Mouse (Mus musculus) midbrain, embryonic 11.5 days (tissue): ENCODE measurements around the gene 9530077C05Rik. TPM values are rescaled to one million over a fixed set of nuclear protein-coding genes. Genes with fewer than 3 reads are reported as not detected.

ENCODE experiments used
- ATAC-seq: fragments of 200-750 bp; cut with Nextera tagmentation; 2 replicates; pipeline ENCODE4 v1.8.0; 2017; ENCODE audit warnings: moderate TSS enrichment, moderate library complexity; ENCODE audit not compliant: low FRiP score
- DNase-seq: peaks from one replicate; pipeline ENCODE4 v3.0.0; 2015; ENCODE audit warnings: low spot score; ENCODE audit errors: missing footprints
- H3K27ac ChIP-seq: fragments of 300-500 bp; sonication (generic); 2 replicates; pipeline ENCODE4 v1.5.1; 2014; ENCODE audit warnings: low read depth, low read length
- H3K27me3 ChIP-seq: fragments of 300-500 bp; sonication (generic); 2 replicates; pipeline ENCODE4 v1.6.1; 2014; ENCODE audit warnings: mild to moderate bottlenecking, low read length, moderate library complexity, mixed read lengths; ENCODE audit not compliant: control insufficient read depth, insufficient read depth
- H3K36me3 ChIP-seq: fragments of 300-500 bp; sonication (generic); 2 replicates; pipeline ENCODE4 v1.6.1; 2014; ENCODE audit warnings: mild to moderate bottlenecking, low read length, moderate library complexity, mixed read lengths; ENCODE audit not compliant: control insufficient read depth, insufficient read depth
- H3K4me1 ChIP-seq: fragments of 300-500 bp; sonication (generic); 2 replicates; pipeline ENCODE4 v1.6.1; 2014; ENCODE audit warnings: low read length; ENCODE audit not compliant: control insufficient read depth, insufficient read depth
- H3K4me2 ChIP-seq: fragments of 300-500 bp; sonication (generic); 2 replicates; pipeline ENCODE4 v1.6.1; 2014; ENCODE audit warnings: mild to moderate bottlenecking, moderate library complexity
- H3K4me3 ChIP-seq: fragments of 300-500 bp; sonication (generic); 2 replicates; pipeline ENCODE4 v1.5.1; 2014; ENCODE audit warnings: low read depth, low read length
- H3K9ac ChIP-seq: fragments of 300-500 bp; sonication (generic); 2 replicates; pipeline ENCODE4 v1.6.1; 2014; ENCODE audit warnings: low read length
- H3K9me3 ChIP-seq: fragments of 300-500 bp; sonication (generic); 2 replicates; pipeline ENCODE4 v1.6.1; 2016; ENCODE audit warnings: low read length; ENCODE audit not compliant: control insufficient read depth
- WGBS: fragments of 180-500 bp; shearing (Covaris S2); extraction: QIAGEN DNeasy Blood & Tissue Kit; methylation state at CpG from one replicate; pipeline ENCODE4 v1.1.7; 2014; 5-methylcytosine and 5-hydroxymethylcytosine counted together
- polyA plus RNA-seq: library from polyadenylated mRNA; unstranded; fragments of >200 nt; fragmentation: Nextera tagmentation; extraction: Ambion mirVana; gene quantifications from 2 replicates; pipeline ENCODE4 v1.2.1, GENCODE M21; 2014

The 9530077C05Rik gene
- polyA plus RNA-seq, 1 experiment from 2014 or later = 11.1 TPM

- peak; percentile 87 for DNase-seq
Measured at GRCm38 (mm10) chr9:22476265-22476664, 65.0 kb downstream of the 9530077C05Rik start.

GRCm38 (mm10) chr9:22478946-22479345, 67.6 kb downstream of the 9530077C05Rik start:
- WGBS = 88% methylated on average over 8 of the region's 8 CpGs
- H3K4me2 ChIP-seq = no peak overlapping the region
- ATAC-seq (no peak), DNase-seq (peak; percentile 31)
- no peaks in the 10 kb centered on the region for H3K9me3 ChIP-seq
- H3K27me3 ChIP-seq = no peaks in the 10 kb centered on the region
- H3K27ac ChIP-seq = no peak overlapping the region
- H3K36me3 ChIP-seq = no peaks in the 10 kb centered on the region
- H3K4me1 ChIP-seq = no peaks in the 10 kb centered on the region; the same call in 1 of the 2 replicates
- no peak overlapping the region for H3K9ac ChIP-seq
- H3K4me3 ChIP-seq = no peak overlapping the region

More at GRCm38 (mm10) chr9:22476265-22476664, 65.0 kb downstream of the 9530077C05Rik start:
- 6% methylated on average over 10 of the region's 10 CpGs for WGBS
- Histone ChIP-seq H3K4me1 (no peaks in the 10 kb centered on the region; the same call in 1 of the 2 replicates), H3K9me3 (no peaks in the 10 kb centered on the region), H3K4me2 (peak overlapping the region; percentile 85), H3K4me3 (peak overlapping the region; percentile 56), H3K27ac (no peak overlapping the region), H3K36me3 (no peaks in the 10 kb centered on the region), H3K27me3 (no peaks in the 10 kb centered on the region), H3K9ac (peak overlapping the region; percentile 60)
- ATAC-seq = no peak

DNA sequence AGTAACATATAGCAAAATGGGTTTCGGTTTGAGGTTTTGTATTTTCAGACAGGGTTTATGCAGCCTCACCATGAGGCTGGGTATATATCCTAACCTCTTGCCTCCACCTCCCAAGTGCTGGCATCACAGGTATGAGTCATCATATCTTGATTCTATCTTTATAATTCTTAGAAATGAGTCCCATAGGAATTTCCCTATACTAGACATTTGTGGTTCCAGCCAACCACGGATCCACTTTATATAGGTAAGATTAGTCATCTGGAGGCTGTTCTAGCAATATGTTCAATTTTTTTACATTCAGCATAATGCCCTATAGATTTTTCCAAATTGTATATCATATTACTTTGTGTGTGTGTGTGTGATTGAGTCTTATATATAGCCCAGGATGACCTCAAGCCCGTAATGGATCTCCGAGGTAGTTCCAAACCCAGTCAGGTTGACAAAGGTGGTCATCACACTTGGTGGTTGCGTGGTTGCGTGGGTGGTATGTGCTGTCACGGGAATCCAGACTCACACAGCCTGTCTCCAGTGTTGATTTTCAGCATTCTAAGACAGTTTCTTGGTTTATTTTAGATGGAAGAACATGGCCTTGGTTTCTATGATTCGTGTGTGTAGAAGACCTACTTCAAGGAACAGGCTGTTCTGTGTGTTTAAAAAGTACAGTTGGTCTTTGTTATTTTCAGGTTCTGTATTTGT, 72.7 kb downstream of the 9530077C05Rik start:
- no peak for DNase-seq
- no peak for ATAC-seq
- H3K9ac ChIP-seq = no peak overlapping the region
- no peaks in the 10 kb centered on the region for H3K36me3 ChIP-seq
- H3K4me1 ChIP-seq = no peaks in the 10 kb centered on the region
- 95% methylated on average over 8 of the region's 8 CpGs for WGBS
- no peak overlapping the region for H3K4me3 ChIP-seq
- H3K27me3 ChIP-seq = no peaks in the 10 kb centered on the region
- no peaks in the 10 kb centered on the region for H3K9me3 ChIP-seq
- H3K4me2 ChIP-seq = no peak overlapping the region
- no peak overlapping the region for H3K27ac ChIP-seq

DNA sequence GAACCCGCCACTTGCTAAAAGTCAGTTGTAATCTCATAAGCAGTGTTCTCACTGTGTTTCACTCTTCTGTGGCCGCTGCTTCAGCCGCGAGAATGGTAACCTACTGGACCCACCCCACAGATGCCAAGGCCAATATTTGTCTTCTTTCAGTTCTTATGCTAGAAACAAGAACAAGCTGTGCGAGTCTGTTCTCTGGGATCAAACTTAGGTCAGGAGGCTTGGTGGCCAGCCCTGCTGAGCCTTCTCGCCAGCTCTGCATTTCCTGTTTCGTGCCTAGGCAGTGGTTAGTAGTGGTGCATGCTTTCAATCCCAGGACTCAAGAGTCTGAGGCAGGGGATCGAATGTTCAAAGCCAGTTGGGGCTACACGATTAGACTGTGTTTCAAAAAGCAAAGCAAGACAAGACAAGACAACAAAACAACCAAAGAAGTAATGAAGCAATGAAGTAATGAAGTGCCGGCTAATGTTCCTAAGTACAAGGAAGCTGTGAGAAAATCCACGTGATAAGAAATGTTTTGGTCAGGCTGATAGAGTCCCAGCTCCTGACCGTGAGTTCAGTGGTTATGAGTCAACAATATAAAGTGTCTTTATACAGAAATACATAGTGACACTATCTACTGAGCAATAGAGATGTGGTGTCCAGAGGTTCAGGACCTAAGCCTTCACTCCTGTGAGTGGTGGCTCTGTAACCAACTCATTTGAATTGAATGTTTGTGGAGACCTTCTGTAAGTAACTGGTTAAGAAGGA, 73.4 kb downstream of the 9530077C05Rik start:
- Histone ChIP-seq H3K27ac (no peak overlapping the region), H3K4me3 (no peak overlapping the region), H3K36me3 (no peaks in the 10 kb centered on the region), H3K4me2 (no peak overlapping the region), H3K9me3 (no peaks in the 10 kb centered on the region), H3K9ac (no peak overlapping the region), H3K4me1 (no peaks in the 10 kb centered on the region), H3K27me3 (no peaks in the 10 kb centered on the region)
- DNase-seq = no peak
- 89% methylated on average over 12 of the region's 12 CpGs for WGBS
- ATAC-seq = no peak

DNA sequence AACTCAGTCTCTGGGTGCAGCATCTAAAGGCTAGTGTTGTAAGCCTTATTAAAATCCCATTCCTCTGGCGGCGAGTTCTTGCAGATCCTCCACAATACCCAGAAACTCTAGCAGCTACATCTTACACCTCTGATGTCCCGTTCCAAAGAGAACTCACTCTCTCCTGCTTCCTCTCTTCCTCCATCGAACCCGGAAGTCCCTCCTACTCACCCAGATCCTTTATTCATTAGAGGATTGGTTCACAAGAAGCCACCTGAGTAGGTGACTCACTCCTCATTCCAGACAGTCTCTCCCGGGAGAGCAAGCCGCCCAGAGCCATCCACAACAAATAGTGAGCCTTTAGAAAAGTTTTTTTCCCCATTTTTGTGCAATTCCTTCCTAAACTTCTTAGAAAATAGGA, 74.9 kb downstream of the 9530077C05Rik start:
- DNase-seq (no peak), ATAC-seq (no peak)
- Histone ChIP-seq H3K36me3 (no peaks in the 10 kb centered on the region), H3K9me3 (no peaks in the 10 kb centered on the region), H3K27ac (no peak overlapping the region), H3K4me3 (no peak overlapping the region), H3K4me1 (no peaks in the 10 kb centered on the region), H3K9ac (no peak overlapping the region), H3K27me3 (no peaks in the 10 kb centered on the region), H3K4me2 (no peak overlapping the region)
- WGBS = 90% methylated on average over 7 of the region's 7 CpGs

DNA sequence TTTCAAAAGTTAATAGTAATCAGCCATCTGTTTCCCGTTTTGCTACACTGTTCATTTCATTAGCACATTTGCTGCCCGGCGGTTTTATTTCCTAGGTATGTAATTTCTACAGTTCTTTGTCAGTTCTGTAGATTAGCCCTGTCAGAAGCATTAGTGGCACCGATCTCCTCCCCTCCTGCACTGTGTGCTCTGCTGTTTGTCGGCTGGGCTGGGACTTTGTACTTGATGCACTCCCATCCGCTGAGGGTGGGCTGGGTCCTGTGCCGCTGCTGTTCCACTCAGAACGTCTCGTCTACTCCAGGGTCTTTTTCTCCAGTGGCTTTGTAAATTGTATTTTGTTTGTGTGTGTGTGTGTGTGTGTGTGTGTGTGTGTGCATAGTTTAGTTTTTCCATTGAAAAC, 77.7 kb downstream of the 9530077C05Rik start:
- H3K27me3 ChIP-seq = no peaks in the 10 kb centered on the region
- no peaks in the 10 kb centered on the region for H3K4me1 ChIP-seq
- DNase-seq (no peak), ATAC-seq (no peak)
- no peak overlapping the region for H3K4me3 ChIP-seq
- WGBS = 72% methylated on average over 9 of the region's 9 CpGs
- no peak overlapping the region for H3K9ac ChIP-seq
- H3K9me3 ChIP-seq = no peaks in the 10 kb centered on the region
- no peak overlapping the region for H3K4me2 ChIP-seq
- no peaks in the 10 kb centered on the region for H3K36me3 ChIP-seq
- no peak overlapping the region for H3K27ac ChIP-seq

Other genes starting within 250 kb of the 9530077C05Rik start
- gene Zfp872, start 223.4 kb upstream of the 9530077C05Rik start, polyA plus RNA-seq = 0.17 and 0.23 TPM in 2 replicates
- gene Zfp809, start 185.8 kb upstream of the 9530077C05Rik start, polyA plus RNA-seq = 11.3 and 11.8 TPM in 2 replicates
- 6.7 TPM in 2 replicates for gene Zfp599, start 151.6 kb upstream of the 9530077C05Rik start, polyA plus RNA-seq
- gene Zfp810, start 103.9 kb upstream of the 9530077C05Rik start, polyA plus RNA-seq = 25.9 and 27.4 TPM in 2 replicates
- gene Anln, start 22.3 kb upstream of the 9530077C05Rik start, polyA plus RNA-seq = 40.9 and 45.8 TPM in 2 replicates
- not detected in 2 replicates for gene Gm17545, start 42.8 kb downstream of the 9530077C05Rik start, polyA plus RNA-seq
- 50.6 and 54.2 TPM in 2 replicates for gene Rp9, start 58.2 kb downstream of the 9530077C05Rik start, polyA plus RNA-seq
- 17.4 and 21.1 TPM in 2 replicates for gene Bbs9, start 64.2 kb downstream of the 9530077C05Rik start, polyA plus RNA-seq